Mouse (Mus musculus): ENCODE data around the gene Cxcr1. TPM values are rescaled to one million over a fixed set of nuclear protein-coding genes. Genes with fewer than 3 reads are reported as not detected.

The Cxcr1 gene
- not detected in 2 replicates for total RNA-seq (2014; fragmentation: Nextera tagmentation)
- not detected in 2 replicates for total RNA-seq (2017)

GRCm38 (mm10) chr1:74194445-74194844 lies at the start of gene Cxcr1:
Cxcr1 (minus strand) TSS chr1:74194631.
- no peak for ATAC-seq (replicated peaks; ENCODE audit: low FRiP score, low TSS enrichment, poor library complexity, severe bottlenecking)

DNA sequence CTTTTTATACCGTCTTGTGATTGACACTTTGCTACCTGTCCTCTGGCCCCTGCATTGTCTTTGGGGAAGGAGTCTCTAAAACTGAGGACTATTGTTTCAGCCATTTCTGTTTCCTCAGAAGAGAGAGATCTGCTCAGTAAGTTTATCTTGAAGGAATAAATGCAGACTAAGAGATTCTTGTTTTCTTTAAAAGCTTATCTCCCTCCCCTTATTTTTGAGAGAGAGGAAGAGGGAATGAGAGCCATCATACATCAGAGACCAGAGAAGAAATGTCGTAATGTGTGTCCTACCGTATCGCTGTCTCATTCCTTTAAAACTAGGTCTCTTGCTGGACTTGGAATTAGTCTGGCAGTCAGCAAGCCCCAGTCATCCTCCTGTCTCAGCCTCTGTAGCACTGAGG lies 46.4 kb upstream of the Cxcr1 start:
- no peak for ATAC-seq (replicated peaks; ENCODE audit: low FRiP score, low TSS enrichment, poor library complexity, severe bottlenecking)

- no peak for ATAC-seq (replicated peaks; ENCODE audit: low FRiP score, low TSS enrichment, poor library complexity, severe bottlenecking)
These were observed 45.9 kb upstream of the Cxcr1 start for GRCm38 (mm10) chr1:74240311-74240710.

GRCm38 (mm10) chr1:74239618-74240017 lies 45.2 kb upstream of the Cxcr1 start:
- no peak for ATAC-seq (replicated peaks; ENCODE audit: low FRiP score, low TSS enrichment, poor library complexity, severe bottlenecking)

- ATAC-seq (replicated peaks; ENCODE audit: low FRiP score, low TSS enrichment, poor library complexity, severe bottlenecking), result peak; percentile 35; the same call in 1 of the 2 replicates
These were observed 44.7 kb upstream of the Cxcr1 start for GRCm38 (mm10) chr1:74239162-74239561.

GRCm38 (mm10) chr1:74238136-74238535 lies 43.7 kb upstream of the Cxcr1 start:
- no peak for ATAC-seq (replicated peaks; ENCODE audit: low FRiP score, low TSS enrichment, poor library complexity, severe bottlenecking)

GRCm38 (mm10) chr1:74237671-74238070 lies 43.2 kb upstream of the Cxcr1 start:
- ATAC-seq (replicated peaks; ENCODE audit: low FRiP score, low TSS enrichment, poor library complexity, severe bottlenecking), result no peak

- ATAC-seq (replicated peaks; ENCODE audit: low FRiP score, low TSS enrichment, poor library complexity, severe bottlenecking), result peak; percentile 73
These were observed 42.3 kb upstream of the Cxcr1 start for GRCm38 (mm10) chr1:74236590-74237317.

- peak; percentile 62 for ATAC-seq (replicated peaks; ENCODE audit: low FRiP score, low TSS enrichment, poor library complexity, severe bottlenecking)
These were observed 41.6 kb upstream of the Cxcr1 start, which contains the start of gene Arpc2 for GRCm38 (mm10) chr1:74235938-74236589. Arpc2 (plus strand) TSS chr1:74236084.

DNA sequence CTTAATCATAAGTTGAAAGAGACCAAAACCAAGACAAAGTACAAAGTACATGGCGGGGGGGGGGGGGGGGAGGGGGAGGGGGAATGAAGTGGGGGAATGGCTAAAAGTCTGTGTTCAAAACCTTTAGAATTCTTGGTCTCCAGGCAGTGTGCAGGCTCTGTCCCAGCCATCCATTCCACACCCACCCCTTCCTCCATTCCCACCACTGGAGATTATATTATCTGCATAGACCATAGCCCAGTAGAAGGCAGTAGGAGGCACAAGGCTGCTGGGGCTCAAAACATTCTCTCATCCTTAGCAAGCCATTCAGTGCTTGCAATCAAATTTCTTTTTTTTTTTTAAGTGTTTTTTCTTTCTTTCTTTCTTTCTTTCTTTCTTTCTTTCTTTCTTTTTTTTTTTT lies 36.6 kb upstream of the Cxcr1 start:
- ATAC-seq (replicated peaks; ENCODE audit: low FRiP score, low TSS enrichment, poor library complexity, severe bottlenecking), result peak; percentile 67

DNA sequence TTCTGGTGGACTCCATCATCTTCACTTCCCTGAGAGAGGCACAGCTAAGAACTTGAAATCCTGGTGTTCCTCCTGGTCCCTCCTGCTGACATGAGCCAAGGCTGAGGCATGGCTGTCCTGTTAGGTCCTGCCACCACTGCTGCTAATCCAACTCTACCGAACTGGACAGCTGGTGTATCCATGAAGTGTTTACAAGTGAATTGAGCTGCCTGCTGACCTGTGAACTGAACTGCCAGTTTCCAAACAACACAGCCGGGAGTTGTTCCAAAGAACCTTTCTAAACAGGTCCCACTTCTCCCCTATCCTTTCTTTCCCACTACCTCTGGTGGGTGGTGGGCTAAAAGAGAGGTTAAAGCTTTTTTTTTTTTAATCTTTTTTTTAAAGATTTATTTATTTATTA lies 35.5 kb upstream of the Cxcr1 start:
- no peak for ATAC-seq (replicated peaks; ENCODE audit: low FRiP score, low TSS enrichment, poor library complexity, severe bottlenecking)

DNA sequence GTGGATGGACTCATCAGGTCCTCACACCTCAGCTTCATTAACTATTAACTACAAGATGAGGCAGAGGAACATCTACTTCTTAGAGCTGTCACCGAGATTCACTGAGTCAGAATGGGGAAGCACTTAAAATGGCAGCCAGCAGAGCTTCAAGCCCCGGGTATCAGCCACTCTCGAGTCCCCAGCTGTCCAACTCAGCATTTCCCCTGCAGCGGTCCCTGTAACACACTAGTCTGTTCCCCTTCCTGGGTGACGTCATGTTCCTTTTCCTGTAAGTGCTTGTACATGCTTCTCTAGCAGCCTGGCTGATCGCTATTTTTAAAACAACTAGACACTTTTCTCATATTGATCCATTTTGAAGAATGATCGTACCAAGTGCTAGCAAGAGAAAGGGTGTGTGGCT lies 32.9 kb upstream of the Cxcr1 start:
- peak; percentile 68 for ATAC-seq (replicated peaks; ENCODE audit: low FRiP score, low TSS enrichment, poor library complexity, severe bottlenecking)

- no peak for ATAC-seq (replicated peaks; ENCODE audit: low FRiP score, low TSS enrichment, poor library complexity, severe bottlenecking)
These were observed 25.5 kb upstream of the Cxcr1 start for GRCm38 (mm10) chr1:74219922-74220321.

DNA sequence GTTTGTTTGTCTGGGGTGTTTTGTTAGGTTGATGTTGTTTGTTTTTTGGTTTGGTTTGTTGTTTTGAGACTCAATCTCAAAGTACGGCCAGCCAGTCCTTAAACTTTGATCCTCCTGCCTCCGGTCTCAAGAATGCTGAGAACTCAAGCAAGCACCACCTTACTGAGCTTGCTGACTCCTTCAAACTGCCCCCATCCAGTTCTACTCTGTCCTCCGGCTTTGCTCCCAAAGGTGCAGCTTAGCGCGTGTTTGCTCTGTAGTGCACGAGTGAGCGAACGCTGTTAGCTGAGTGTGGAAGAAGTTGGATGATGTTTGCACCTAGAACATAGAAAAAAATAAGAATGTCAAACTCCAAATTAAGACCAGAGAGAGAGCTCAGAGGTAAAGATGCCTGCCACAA lies 14.5 kb upstream of the Cxcr1 start:
- ATAC-seq (replicated peaks; ENCODE audit: low FRiP score, low TSS enrichment, poor library complexity, severe bottlenecking), result no peak

- ATAC-seq (replicated peaks; ENCODE audit: low FRiP score, low TSS enrichment, poor library complexity, severe bottlenecking), result no peak
These were observed 13.5 kb upstream of the Cxcr1 start for GRCm38 (mm10) chr1:74207906-74208305.

- ATAC-seq (replicated peaks; ENCODE audit: low FRiP score, low TSS enrichment, poor library complexity, severe bottlenecking), result 0 out of 2 replicates have a peak, but pooled peaks have one; percentile 28
These were observed 12.2 kb upstream of the Cxcr1 start for GRCm38 (mm10) chr1:74206642-74207041.

GRCm38 (mm10) chr1:74205881-74206280 lies 11.4 kb upstream of the Cxcr1 start:
- ATAC-seq (replicated peaks; ENCODE audit: low FRiP score, low TSS enrichment, poor library complexity, severe bottlenecking), result no peak

GRCm38 (mm10) chr1:74203457-74203856 lies 9.0 kb upstream of the Cxcr1 start:
- no peak for ATAC-seq (replicated peaks; ENCODE audit: low FRiP score, low TSS enrichment, poor library complexity, severe bottlenecking)

DNA sequence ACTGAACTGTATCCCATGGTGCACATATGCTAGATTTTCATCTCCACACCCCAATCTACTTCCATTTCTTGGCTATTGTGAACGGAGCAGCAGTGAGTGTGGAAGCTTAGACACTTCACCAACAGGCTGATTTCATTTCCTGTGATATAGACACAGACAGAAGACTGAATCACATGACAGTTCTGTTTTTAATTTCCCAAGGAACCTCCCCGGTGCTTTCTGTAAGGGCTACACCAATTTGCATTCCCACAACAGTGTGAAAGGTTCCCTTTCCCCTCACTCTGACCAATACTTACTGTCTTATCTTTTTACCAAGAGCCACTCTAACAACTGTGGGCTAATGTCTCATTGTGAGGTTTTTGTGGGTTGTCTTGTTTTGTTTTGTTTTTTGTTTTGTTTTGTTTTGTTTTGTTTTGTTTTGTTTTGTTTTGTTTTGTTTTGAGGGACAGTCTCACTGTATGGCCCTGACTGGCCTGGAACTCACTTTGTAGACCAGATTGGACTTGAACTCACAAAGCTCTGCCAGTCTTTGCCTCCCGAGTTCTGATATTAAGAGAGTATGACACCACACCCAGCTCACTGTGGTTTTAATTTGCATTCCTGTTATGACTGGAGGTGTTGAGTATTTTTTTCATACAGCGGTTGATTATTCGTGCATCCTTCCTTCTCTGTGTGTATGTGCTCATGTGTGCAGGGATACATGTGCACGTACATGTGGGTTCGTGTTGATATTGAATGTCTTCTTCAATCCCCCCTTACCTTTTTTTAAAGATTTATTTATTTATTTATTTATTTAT lies 6.8 kb upstream of the Cxcr1 start:
- ATAC-seq (replicated peaks; ENCODE audit: low FRiP score, low TSS enrichment, poor library complexity, severe bottlenecking), result no peak

GRCm38 (mm10) chr1:74199046-74199445 lies 4.6 kb upstream of the Cxcr1 start:
- ATAC-seq (replicated peaks; ENCODE audit: low FRiP score, low TSS enrichment, poor library complexity, severe bottlenecking), result no peak
